Mouse (Mus musculus) kidney, postnatal 25 days (tissue): ENCODE results near the gene Rnf123.
"Not testable (repeated sequence)": the region's sequence is repeated elsewhere in the genome, so short reads cannot be mapped to it uniquely, and the experiment has no call there.

ENCODE experiments used
- DNase-seq, 2 experiments: peaks; one replicate each; pipeline ENCODE4 v3.0.0; 2021; ENCODE audit warnings: mixed read lengths in 2 of 2

Rnf123 gene

DNA sequence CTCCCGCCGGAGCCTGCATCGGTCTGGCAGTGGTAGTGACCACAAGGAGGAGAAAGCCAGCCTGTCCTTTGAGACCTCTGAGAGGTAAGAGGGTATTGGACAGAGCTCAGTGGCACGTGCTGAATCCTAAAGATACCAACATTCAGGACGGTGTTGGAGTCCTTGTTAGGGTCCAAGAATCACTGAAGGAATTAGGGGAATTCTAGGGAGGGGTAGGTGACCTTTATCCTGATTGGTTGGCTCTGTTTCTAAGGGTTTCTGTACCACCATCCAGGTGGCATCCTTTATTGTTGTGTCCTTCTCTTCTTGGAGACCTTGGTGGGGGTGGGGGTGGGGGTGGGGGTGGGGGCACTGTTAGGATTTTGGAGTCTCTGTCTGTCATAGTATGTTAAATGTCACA, 51.0 kb downstream of the Rnf123 start:
- DNase-seq = peak in 1 of 2 experiments; percentile 8

GRCm38 (mm10) chr9:108027867-108028266, 55.3 kb downstream of the Rnf123 start:
- DNase-seq = peak in 1 of 2 experiments; percentile 6

DNA sequence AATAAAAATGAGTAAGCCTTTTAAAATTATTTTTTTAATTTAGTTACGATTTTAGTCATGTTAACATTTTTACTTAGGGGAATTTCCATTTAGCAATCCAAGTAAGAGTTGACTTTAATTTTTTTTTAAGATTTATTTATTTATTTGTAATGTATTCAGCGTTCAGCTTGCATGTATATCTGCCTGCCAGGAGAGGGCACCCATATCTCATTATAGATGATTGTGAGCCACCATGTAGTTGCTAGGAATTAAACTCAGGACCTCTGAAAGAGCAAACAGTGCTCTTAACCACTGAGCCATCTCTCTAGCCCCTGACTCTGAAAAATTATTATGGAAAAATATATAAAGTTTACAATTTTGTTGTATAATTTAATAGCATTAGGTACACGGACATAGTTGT, 56.6 kb downstream of the Rnf123 start:
- DNase-seq = no peak

GRCm38 (mm10) chr9:108023216-108023615, 59.9 kb downstream of the Rnf123 start:
- no peak for DNase-seq

DNA sequence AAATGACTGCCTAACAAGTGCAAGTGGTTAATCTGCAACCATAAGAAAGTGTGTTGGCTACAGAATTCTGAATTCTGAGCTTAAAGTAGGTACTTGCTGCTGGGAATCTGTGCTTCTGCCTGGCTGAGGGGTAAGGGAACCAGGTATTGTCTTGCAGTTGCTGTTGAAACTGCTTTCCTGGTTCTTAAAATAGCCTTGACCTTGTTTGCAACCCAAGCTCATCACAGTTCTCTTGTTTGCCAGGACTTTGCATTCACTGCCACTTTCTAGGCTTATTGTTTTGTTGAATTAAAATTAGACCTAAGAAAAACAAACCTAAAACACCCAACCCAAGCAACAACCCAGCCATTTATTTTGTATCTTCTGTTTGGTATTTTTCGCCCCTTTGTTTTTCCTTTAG, 62.4 kb downstream of the Rnf123 start:
- DNase-seq = no peak

DNA sequence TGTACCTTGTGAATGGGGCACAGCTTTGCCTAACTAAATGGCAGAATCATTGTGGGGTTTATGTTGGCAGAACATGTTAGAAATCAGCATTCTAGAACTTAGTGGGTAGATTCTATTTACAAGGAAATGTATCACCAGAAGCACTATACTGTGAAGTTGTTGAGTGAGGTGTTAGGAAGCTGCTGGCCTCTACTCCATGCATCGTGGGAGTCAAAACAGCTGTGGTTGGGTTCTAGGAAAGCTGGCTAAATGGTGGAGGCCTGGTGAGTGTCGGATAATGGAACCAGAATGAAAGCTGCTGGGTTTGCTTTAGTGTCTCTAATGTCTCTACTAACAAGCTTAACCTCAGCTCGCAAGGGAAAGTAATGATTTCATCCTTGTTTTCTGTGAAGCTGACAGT, 66.0 kb downstream of the Rnf123 start:
- no peak for DNase-seq

- DNase-seq = not testable (repeated sequence)
Observed at GRCm38 (mm10) chr9:108013577-108013976, 69.6 kb downstream of the Rnf123 start.

DNA sequence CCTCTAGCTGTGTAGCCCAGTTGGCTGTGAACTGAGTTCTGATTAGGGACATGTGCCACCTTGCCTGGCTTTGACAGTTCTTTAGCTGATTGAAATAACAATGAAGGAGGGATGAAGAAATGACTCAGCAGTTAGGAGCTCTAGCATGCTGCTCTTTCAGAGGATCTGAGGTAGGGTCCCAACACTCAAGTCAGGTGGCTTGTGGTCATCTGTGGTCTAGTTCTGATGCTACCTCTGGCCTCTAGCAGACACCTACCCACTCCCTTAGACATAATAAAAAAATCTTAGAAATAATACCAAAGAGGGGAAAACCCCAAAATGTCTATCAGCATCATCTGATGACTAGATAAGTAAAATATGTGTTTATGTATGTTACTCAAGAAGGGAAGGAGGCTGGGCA, 72.8 kb downstream of the Rnf123 start:
- no peak for DNase-seq

DNA sequence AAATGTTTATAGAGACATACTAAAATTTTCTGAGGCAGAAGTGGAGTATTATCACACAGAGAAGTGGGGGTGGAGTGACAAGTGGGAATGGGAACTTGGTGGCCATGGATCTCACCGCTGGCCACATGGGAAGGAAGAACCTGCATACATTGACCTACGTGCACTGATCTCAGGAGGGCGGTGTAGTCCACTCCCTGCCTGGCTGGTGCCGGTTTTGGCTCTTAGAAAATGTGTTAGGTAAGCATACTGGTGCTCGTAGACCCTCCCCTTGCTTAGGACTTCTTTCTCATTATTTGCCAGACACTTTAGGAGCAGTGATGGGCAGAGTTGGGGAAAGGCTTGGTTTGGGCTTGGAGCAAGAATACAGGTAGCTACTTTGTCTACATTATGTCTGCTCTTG, 75.1 kb downstream of the Rnf123 start:
- DNase-seq = no peak

DNA sequence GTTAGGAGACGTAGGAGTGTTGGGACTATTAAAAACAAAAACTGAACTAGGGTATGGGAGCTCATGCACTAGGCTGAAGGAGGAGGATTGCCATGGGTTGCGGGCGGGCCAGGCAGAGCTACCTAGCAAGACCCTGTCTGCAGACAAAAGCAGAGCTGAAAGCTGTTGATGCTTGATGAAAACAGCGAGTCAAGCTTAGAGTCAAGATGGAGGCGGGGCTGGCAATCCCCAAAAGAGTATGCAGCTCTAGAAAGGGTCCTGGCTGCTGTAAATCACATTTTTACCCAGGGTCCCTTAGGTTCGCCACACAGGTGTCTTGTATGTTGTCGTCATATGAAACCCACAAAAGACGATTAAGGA, 79.6 kb downstream of the Rnf123 start:
- DNase-seq = no peak

- peak; percentile 44 to 68 for DNase-seq
Observed at GRCm38 (mm10) chr9:108002778-108003530, 80.2 kb downstream of the Rnf123 start.

DNA sequence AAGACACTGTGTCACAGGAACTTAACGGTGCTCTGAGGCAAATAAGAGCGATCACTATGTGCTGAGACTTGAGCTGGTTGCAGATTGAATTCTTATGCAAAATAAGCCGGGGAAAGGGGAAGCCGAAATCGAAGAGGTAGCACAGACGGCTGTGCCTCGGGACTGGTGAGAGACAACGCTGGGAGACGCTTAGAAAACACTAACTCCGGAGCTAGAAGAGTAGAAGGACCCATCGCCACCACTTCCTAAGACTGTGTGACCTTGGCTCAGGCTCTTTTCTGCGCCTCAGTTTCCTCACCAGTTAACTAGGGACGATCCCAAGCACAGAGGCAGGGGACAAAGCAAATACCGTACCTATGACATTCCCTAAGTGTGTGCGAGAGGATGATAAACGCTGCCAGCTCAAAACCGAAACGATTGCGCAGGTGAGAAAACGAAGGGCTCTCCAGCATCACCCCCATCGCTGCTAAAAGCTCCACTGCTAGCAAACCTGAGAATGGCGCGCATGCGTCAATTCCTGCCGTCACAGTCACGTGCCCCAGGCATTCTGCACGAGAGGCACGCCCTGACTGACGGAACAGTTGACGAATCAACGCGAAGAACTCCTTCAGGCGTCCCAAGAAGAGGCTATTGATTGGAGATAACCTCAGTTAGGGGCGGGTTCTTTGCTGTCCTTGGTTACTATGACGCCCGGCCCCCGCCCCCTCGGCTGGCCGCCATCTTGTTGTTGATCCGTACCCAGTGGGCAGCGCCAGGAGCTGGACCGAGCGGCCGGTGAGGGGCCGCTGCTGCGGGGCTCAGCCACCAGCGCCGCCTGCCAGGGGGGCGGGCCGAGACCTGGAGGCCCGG, 81.0 kb downstream of the Rnf123 start, which contains the start of gene Ip6k1:
TSS of gene Ip6k1 (plus strand) at position 580 of the 849 bp plus-strand sequence.
- DNase-seq = peak; percentile 100
